Mouse (Mus musculus) embryonic facial prominence, embryonic 14.5 days (tissue): ENCODE results near the gene Prox1. TPM values are rescaled to one million over a fixed set of nuclear protein-coding genes. Genes with fewer than 3 reads are reported as not detected.

ENCODE experiments used
- ATAC-seq: fragments of 200-750 bp; cut with Nextera tagmentation; 2 replicates; pipeline ENCODE4 v1.8.0; 2017; ENCODE audit warnings: low read depth, moderate number of reproducible peaks, moderate TSS enrichment
- DNase-seq: peaks from one replicate; pipeline ENCODE4 v3.0.0-alpha.2; 2015; ENCODE audit warnings: low spot score
- H3K27ac ChIP-seq: fragments of 300-500 bp; sonication (generic); replicated peaks from 2 replicates; pipeline ENCODE4 v1.5.1; 2014; ENCODE audit warnings: low read depth, mild to moderate bottlenecking, low read length, moderate library complexity
- H3K27me3 ChIP-seq: fragments of 300-500 bp; sonication (generic); replicated peaks from 2 replicates; pipeline ENCODE4 v1.6.1; 2014; ENCODE audit warnings: low read length; ENCODE audit not compliant: control insufficient read depth, insufficient read depth
- H3K36me3 ChIP-seq: fragments of 300-500 bp; sonication (generic); 2 replicates; pipeline ENCODE4 v1.6.1; 2014; ENCODE audit warnings: low read length, mixed read lengths; ENCODE audit not compliant: control insufficient read depth, insufficient read depth
- H3K4me1 ChIP-seq: fragments of 300-500 bp; sonication (generic); 2 replicates; pipeline ENCODE4 v1.6.1; 2014; ENCODE audit warnings: antibody characterized with exemption, low read length; ENCODE audit not compliant: control insufficient read depth, insufficient read depth
- H3K4me2 ChIP-seq: fragments of 300-500 bp; sonication (generic); 2 replicates; pipeline ENCODE4 v1.6.1; 2014; ENCODE audit warnings: low read depth, mild to moderate bottlenecking, low read length, moderate library complexity, mixed read lengths
- H3K4me3 ChIP-seq: fragments of 300-500 bp; sonication (generic); 2 replicates; pipeline ENCODE4 v1.5.1; 2014; ENCODE audit warnings: low read depth, mild to moderate bottlenecking, low read length
- H3K9ac ChIP-seq: fragments of 300-500 bp; sonication (generic); 2 replicates; pipeline ENCODE4 v1.6.1; 2014; ENCODE audit warnings: low read depth, mild to moderate bottlenecking, low read length, moderate library complexity, mixed read lengths
- H3K9me3 ChIP-seq: fragments of 300-500 bp; sonication (generic); 2 replicates; pipeline ENCODE4 v1.6.1; 2016; ENCODE audit warnings: low read length; ENCODE audit not compliant: control insufficient read depth
- WGBS: fragments of 180-500 bp; shearing (Covaris S2); extraction: QIAGEN DNeasy Blood & Tissue Kit; methylation state at CpG from one replicate; pipeline ENCODE4 v1.1.7; 2014; 5-methylcytosine and 5-hydroxymethylcytosine counted together
- polyA plus RNA-seq: library from polyadenylated mRNA; unstranded; fragments of >200 nt; fragmentation: Nextera tagmentation; extraction: Ambion mirVana; gene quantifications from 2 replicates; pipeline ENCODE4 v1.2.1, GENCODE M21; 2014

Gene Prox1
- polyA plus RNA-seq: 4.3 and 4.4 TPM in 2 replicates

GRCm38 (mm10) chr1:190169911-190170818 is at the start of gene Prox1:
TSS of gene Prox1 (minus strand) at chr1:190170714.
- Histone ChIP-seq H3K36me3 (no peaks in the 10 kb centered on the region), H3K4me1 (peaks cover 17% of the 10 kb centered on the region), H3K9ac (peak within 1 kb of the TSS; percentile 62), H3K9me3 (no peaks in the 10 kb centered on the region), H3K4me3 (peak within 1 kb of the TSS; percentile 53), H3K27ac (peak within 1 kb of the TSS; percentile 24; the same call in 1 of the 2 replicates), H3K27me3 (peaks cover 86% of the 10 kb centered on the region), H3K4me2 (peak within 1 kb of the TSS; percentile 79)
- ATAC-seq: peak; percentile 92
- under 1% methylated on average over 60 of the region's 62 CpGs for WGBS
- peak; percentile 95 for DNase-seq

- ATAC-seq: no peak
- WGBS: 79% methylated on average over 15 of the region's 15 CpGs
These were observed 46.1 kb upstream of the Prox1 start for GRCm38 (mm10) chr1:190216621-190217020.

GRCm38 (mm10) chr1:190214626-190215025 is 44.1 kb upstream of the Prox1 start:
- DNase-seq: peak; percentile 26
- Histone ChIP-seq H3K36me3 (no peaks in the 10 kb centered on the region), H3K9ac (no peak overlapping the region), H3K4me3 (no peak overlapping the region), H3K27me3 (no peaks in the 10 kb centered on the region), H3K9me3 (no peaks in the 10 kb centered on the region), H3K4me2 (no peak overlapping the region), H3K4me1 (no peaks in the 10 kb centered on the region), H3K27ac (no peak overlapping the region)
- WGBS: 60% methylated on average over 7 of the region's 7 CpGs
- no peak for ATAC-seq

More at GRCm38 (mm10) chr1:190216621-190217020, 46.1 kb upstream of the Prox1 start:
- Histone ChIP-seq H3K4me2 (no peak overlapping the region), H3K9ac (no peak overlapping the region), H3K27ac (no peak overlapping the region), H3K36me3 (no peaks in the 10 kb centered on the region), H3K9me3 (no peaks in the 10 kb centered on the region), H3K27me3 (no peaks in the 10 kb centered on the region), H3K4me3 (no peak overlapping the region), H3K4me1 (no peaks in the 10 kb centered on the region)
- DNase-seq: no peak

- H3K27me3 ChIP-seq: no peaks in the 10 kb centered on the region
- no peaks in the 10 kb centered on the region for H3K4me1 ChIP-seq
- no peaks in the 10 kb centered on the region for H3K9me3 ChIP-seq
- ATAC-seq (no peak), DNase-seq (no peak)
- H3K27ac ChIP-seq: no peak overlapping the region
- 81% methylated on average over 6 of the region's 6 CpGs for WGBS
- H3K36me3 ChIP-seq: no peaks in the 10 kb centered on the region
- H3K9ac ChIP-seq: no peak overlapping the region
- no peak overlapping the region for H3K4me3 ChIP-seq
- H3K4me2 ChIP-seq: no peak overlapping the region
These were observed 42.7 kb upstream of the Prox1 start for GRCm38 (mm10) chr1:190213175-190213574.

- Histone ChIP-seq H3K4me2 (no peak overlapping the region), H3K4me1 (no peaks in the 10 kb centered on the region), H3K27me3 (no peaks in the 10 kb centered on the region), H3K9me3 (no peaks in the 10 kb centered on the region), H3K4me3 (no peak overlapping the region), H3K9ac (no peak overlapping the region), H3K27ac (no peak overlapping the region), H3K36me3 (no peaks in the 10 kb centered on the region)
- 85% methylated on average over 8 of the region's 8 CpGs for WGBS
- ATAC-seq (no peak), DNase-seq (no peak)
These were observed 36.7 kb upstream of the Prox1 start for GRCm38 (mm10) chr1:190207246-190207645.

GRCm38 (mm10) chr1:190205691-190206090 is 35.2 kb upstream of the Prox1 start:
- H3K27ac ChIP-seq: no peak overlapping the region
- H3K27me3 ChIP-seq: no peaks in the 10 kb centered on the region
- H3K9me3 ChIP-seq: no peaks in the 10 kb centered on the region
- ATAC-seq (no peak), DNase-seq (no peak)
- no peak overlapping the region for H3K9ac ChIP-seq
- no peaks in the 10 kb centered on the region for H3K4me1 ChIP-seq
- no peaks in the 10 kb centered on the region for H3K36me3 ChIP-seq
- 88% methylated on average over 2 of the region's 2 CpGs for WGBS
- no peak overlapping the region for H3K4me3 ChIP-seq
- no peak overlapping the region for H3K4me2 ChIP-seq

- no peak overlapping the region for H3K4me3 ChIP-seq
- WGBS: 45% methylated on average over 10 of the region's 10 CpGs
- H3K36me3 ChIP-seq: no peaks in the 10 kb centered on the region
- ATAC-seq (no peak), DNase-seq (no peak)
- H3K4me2 ChIP-seq: no peak overlapping the region
- H3K27me3 ChIP-seq: no peaks in the 10 kb centered on the region
- no peaks in the 10 kb centered on the region for H3K4me1 ChIP-seq
- H3K9me3 ChIP-seq: no peaks in the 10 kb centered on the region
- H3K27ac ChIP-seq: no peak overlapping the region
- no peak overlapping the region for H3K9ac ChIP-seq
These were observed 34.0 kb upstream of the Prox1 start for GRCm38 (mm10) chr1:190204378-190205070.

GRCm38 (mm10) chr1:190201696-190202095 is 31.2 kb upstream of the Prox1 start:
- H3K9me3 ChIP-seq: no peaks in the 10 kb centered on the region
- H3K27ac ChIP-seq: no peak overlapping the region
- H3K9ac ChIP-seq: no peak overlapping the region
- no peaks in the 10 kb centered on the region for H3K4me1 ChIP-seq
- no peak overlapping the region for H3K4me3 ChIP-seq
- no peaks in the 10 kb centered on the region for H3K36me3 ChIP-seq
- ATAC-seq: no peak
- no peaks in the 10 kb centered on the region for H3K27me3 ChIP-seq
- WGBS: 87% methylated on average over 6 of the region's 6 CpGs
- H3K4me2 ChIP-seq: no peak overlapping the region
- DNase-seq: no peak
